Mouse (Mus musculus) brown adipose tissue, adult 24 weeks (tissue): ENCODE data around the gene Ccl9. TPM values are rescaled to one million over a fixed set of nuclear protein-coding genes. Genes with fewer than 3 reads are reported as not detected.
"Not testable (repeated sequence)": the region's sequence is repeated elsewhere in the genome, so short reads cannot be mapped to it uniquely, and the experiment has no call there.

ENCODE experiments used
- H3K27ac ChIP-seq: fragments of 200-500 bp; replicated peaks from 2 replicates; pipeline ENCODE4 v1.5.1; 2012; ENCODE audit warnings: low read depth, mild to moderate bottlenecking, low read length
- H3K4me1 ChIP-seq: fragments of 200-500 bp; 2 replicates; pipeline ENCODE4 v1.6.1; 2012; ENCODE audit warnings: low read length, mixed read lengths; ENCODE audit not compliant: control insufficient read depth, insufficient read depth, insufficient read length
- H3K4me3 ChIP-seq: fragments of 200-500 bp; 2 replicates; pipeline ENCODE4 v1.5.1; 2012; ENCODE audit warnings: low read depth, mild to moderate bottlenecking, low read length, moderate library complexity; ENCODE audit not compliant: insufficient read depth
- polyA plus RNA-seq: library from polyadenylated mRNA; stranded (reverse); fragments of >200 nt; gene quantifications from 2 replicates; pipeline ENCODE4 v1.2.4, GENCODE M21; 2012; ENCODE audit not compliant: missing spikeins, insufficient read depth, insufficient read length

Ccl9 gene
- polyA plus RNA-seq, 1 experiment, result 13.7 TPM

DNA sequence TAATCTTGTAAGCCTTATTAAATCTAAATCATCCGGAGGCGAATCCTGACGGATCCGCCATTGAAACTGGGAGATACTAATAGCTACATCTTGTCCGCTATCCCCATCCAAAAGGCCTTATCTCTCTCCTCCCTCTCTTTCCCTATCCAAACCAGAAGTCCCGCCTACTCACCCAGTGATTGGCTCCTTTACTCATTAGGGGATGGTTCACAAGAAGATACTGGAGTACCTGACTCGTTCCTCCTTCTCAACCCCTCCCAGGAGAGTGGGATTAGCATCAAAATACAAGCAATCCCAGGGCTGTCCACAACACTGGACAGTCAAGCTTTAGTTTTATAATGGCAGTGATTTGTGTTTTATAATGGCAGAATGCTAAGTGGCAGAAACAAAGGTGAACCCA, 11.1 kb downstream of the Ccl9 start:
- H3K4me1 ChIP-seq, result peaks cover 2% of the 10 kb centered on the region; the same call in 1 of the 2 replicates
- H3K4me3 ChIP-seq, result no peak overlapping the region
- no peak overlapping the region for H3K27ac ChIP-seq

GRCm38 (mm10) chr11:83566617-83567016, 11.8 kb downstream of the Ccl9 start:
- H3K27ac ChIP-seq, result no peak overlapping the region
- H3K4me1 ChIP-seq, result peaks cover 2% of the 10 kb centered on the region; the same call in 1 of the 2 replicates
- H3K4me3 ChIP-seq, result no peak overlapping the region

DNA sequence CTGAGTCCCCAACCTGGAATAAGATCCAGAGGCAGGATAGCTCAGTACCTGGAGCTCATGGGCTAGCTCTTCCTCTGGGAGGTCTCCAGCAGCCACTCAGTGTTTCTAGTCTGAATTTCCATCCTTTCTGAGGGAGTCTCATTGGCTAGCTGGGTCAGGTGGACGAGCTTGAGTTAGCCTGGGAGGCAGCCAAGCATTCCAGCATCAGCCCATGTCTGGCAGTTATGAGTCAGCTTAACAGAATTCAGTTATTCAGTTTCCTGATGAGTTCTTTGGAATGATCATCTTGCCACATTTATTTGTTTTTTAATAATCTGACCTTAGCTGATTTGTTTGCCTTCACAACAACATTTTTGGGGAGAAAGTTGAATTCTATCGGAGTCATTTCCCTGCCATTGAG, 14.7 kb downstream of the Ccl9 start:
- no peak overlapping the region for H3K4me3 ChIP-seq
- H3K27ac ChIP-seq, result no peak overlapping the region
- peaks cover 2% of the 10 kb centered on the region; the same call in 1 of the 2 replicates for H3K4me1 ChIP-seq

GRCm38 (mm10) chr11:83562311-83562887, 16.0 kb downstream of the Ccl9 start:
- Histone ChIP-seq H3K4me1 (no peaks in the 10 kb centered on the region), H3K4me3 (no peak overlapping the region), H3K27ac (no peak overlapping the region)

DNA sequence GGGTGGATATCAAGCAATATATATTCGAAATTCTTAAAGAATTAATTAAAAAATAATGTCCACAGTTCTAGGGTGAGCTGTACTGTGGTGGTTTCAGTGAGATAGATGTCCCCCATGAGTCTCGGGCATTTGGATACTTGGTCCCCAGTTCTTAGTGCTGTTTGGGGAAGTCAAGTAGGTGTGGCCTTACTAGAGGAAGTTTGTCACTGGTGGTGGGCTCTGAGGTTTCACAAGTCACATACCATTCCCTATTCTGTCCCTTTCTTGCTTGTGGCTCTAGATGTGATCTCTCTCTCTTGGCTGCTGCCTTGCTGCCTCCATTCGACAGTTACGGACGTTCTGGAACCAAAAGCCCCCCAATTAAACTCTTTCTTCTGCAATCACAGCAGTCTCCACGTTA, 18.0 kb downstream of the Ccl9 start:
- Histone ChIP-seq H3K4me1 (no peaks in the 10 kb centered on the region), H3K27ac (no peak overlapping the region), H3K4me3 (no peak overlapping the region)

GRCm38 (mm10) chr11:83557074-83557473, 21.4 kb downstream of the Ccl9 start:
- Histone ChIP-seq H3K4me1 (no peaks in the 10 kb centered on the region), H3K27ac (no peak overlapping the region), H3K4me3 (no peak overlapping the region)

- no peak overlapping the region for H3K27ac ChIP-seq
- no peak overlapping the region for H3K4me3 ChIP-seq
- H3K4me1 ChIP-seq, result no peaks in the 10 kb centered on the region
These were observed 22.2 kb downstream of the Ccl9 start for GRCm38 (mm10) chr11:83556085-83556781.

DNA sequence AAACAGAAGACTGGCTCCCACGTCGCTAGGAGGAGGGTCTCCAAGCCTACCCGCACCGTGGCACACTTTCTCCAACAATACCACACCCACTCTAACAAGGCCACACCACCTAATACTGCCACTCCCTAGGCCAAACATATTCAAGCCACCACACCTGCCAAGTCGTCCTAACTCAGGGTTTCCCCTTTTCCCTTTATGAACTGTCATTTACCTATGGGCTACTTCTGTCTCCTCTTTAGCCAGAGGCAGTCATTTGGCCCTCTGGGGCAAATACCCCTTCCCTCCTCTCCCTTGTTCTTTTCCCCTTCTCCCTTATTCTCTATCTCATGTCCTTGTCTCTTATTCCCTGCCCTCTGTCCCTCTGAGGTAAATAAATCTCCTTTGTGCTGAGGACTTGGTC, 26.8 kb downstream of the Ccl9 start:
- Histone ChIP-seq H3K4me1 (no peaks in the 10 kb centered on the region), H3K27ac (no peak overlapping the region), H3K4me3 (no peak overlapping the region)

- not testable (repeated sequence) for H3K4me1 ChIP-seq, H3K4me3 ChIP-seq
These were observed 27.4 kb downstream of the Ccl9 start for GRCm38 (mm10) chr11:83551037-83551436.

DNA sequence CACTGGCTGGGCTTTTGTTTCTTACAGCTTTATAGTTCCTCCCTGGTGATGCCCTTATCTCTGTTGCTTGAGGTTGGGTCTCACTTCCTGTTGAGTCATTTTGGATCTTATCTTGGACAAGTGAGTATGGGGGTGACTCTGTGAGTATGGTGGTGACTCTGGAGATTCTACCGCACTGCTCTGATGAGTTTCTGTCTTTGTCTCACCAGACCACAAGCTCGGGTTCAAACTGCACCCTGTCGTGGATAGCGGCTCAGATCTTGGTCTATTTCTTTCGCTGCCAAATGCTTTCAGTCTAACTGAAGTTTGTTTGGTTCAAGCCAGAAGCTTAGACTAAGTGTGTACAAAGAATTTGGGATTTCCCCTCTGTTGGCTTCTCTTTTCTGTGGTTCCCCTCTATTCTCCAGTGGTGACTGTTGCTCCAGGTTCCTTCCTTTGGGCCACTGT, 28.2 kb downstream of the Ccl9 start:
- Histone ChIP-seq H3K4me1 (no peaks in the 10 kb centered on the region), H3K27ac (no peak overlapping the region), H3K4me3 (no peak overlapping the region)

More at GRCm38 (mm10) chr11:83551037-83551436, 27.4 kb downstream of the Ccl9 start:
- H3K27ac ChIP-seq, result not testable (repeated sequence)

GRCm38 (mm10) chr11:83544214-83544613, 34.2 kb downstream of the Ccl9 start:
- Histone ChIP-seq H3K27ac (no peak overlapping the region), H3K4me1 (no peaks in the 10 kb centered on the region), H3K4me3 (no peak overlapping the region)

DNA sequence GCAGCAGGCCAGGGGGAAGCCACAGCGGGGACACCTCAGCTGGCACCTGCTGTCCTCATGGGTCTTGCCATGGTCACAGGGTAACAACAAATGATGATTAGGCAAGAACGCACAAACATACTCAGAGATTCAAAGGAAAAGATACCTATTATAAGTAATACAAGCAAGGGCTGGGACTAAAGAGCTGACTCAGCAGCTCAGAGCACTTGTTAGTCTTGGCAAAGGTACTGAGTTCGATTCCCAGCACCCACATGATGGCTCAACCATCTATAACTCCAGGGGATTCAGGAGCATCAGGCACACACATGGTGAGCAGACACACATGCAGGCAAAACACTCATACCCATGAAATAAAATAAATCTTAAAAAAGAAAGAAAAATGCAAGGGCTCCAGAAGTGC, 37.0 kb downstream of the Ccl9 start:
- Histone ChIP-seq H3K27ac (no peak overlapping the region), H3K4me1 (no peaks in the 10 kb centered on the region), H3K4me3 (no peak overlapping the region)

DNA sequence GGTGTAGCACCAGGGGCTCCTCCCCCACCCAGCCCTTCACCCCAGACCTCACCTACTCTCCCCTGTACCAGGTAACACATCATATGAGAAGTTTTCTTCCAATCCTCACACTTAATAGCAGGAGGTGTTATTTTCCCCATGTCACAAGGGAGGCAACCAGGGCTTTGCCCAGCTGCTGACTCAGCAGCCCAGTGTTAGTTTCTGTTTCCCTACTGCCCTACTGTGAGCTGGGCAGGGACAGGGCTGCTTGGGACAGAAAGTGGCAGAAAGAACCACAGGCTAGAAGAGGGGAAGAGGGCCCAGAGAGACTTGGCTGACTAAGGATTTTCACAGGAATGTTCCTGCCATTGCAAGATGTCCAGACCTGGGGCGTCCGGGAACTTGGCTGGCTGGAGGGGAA, 37.5 kb downstream of the Ccl9 start:
- no peaks in the 10 kb centered on the region for H3K4me1 ChIP-seq
- H3K4me3 ChIP-seq, result no peak overlapping the region
- H3K27ac ChIP-seq, result no peak overlapping the region

GRCm38 (mm10) chr11:83538705-83539314, 39.6 kb downstream of the Ccl9 start:
- Histone ChIP-seq H3K4me1 (peaks cover 5% of the 10 kb centered on the region; the same call in 1 of the 2 replicates), H3K27ac (no peak overlapping the region), H3K4me3 (no peak overlapping the region)

DNA sequence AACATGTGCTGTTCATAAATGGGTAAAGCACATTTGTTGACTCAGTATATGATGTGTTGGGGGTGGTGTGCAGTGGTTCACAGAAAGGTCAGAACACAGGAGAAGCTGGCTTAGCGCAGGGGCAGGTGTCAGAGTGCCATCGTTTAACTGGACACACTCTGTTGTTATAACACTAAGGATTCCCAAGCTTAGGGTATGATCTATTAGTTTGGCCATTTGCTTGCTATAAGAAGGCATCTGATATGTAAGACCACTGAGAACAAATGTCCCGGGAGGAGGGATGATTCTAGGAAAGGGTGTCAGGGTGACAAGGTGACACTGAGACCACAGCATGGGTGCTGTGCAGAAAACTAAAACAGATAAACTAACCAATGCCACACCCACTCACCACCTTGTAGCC, 41.6 kb downstream of the Ccl9 start:
- peaks cover 5% of the 10 kb centered on the region; the same call in 1 of the 2 replicates for H3K4me1 ChIP-seq
- no peak overlapping the region for H3K4me3 ChIP-seq
- H3K27ac ChIP-seq, result no peak overlapping the region
